Mouse (Mus musculus) spleen, adult 18-20 months (tissue): Measurements from ENCODE around the gene Atpaf1.
A peak's percentile ranks its signal among the peaks of the same experiment; 100 is the strongest.

Source experiments
- DNase-seq, 2 experiments: peaks; one replicate each; pipeline ENCODE4 v3.0.0; 2022; ENCODE audit warnings: mixed read lengths in 2 of 2

Atpaf1 gene

GRCm38 (mm10) chr4:115812326-115812725 lies 27.7 kb downstream of the Atpaf1 start:
- DNase-seq = no peak

DNA sequence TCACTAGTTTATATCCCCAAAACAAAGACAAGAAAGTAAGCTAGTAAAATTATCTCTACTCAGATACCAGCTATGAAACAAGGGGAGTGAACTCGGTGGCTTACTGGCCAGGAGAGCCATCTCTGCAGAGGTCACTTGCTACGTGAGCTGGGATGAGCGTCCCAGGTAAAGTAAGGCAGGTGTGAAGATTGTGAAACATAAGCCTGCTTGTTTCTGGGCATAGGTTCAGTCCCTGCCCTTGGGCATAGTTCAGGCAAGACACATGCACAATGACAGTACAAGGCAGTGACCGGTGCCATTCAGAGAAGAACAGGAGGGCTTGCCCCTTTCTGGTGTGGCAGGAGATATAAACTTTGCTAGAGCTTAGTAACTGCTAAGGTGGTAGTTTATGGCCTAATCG lies 31.0 kb downstream of the Atpaf1 start:
- DNase-seq = no peak

GRCm38 (mm10) chr4:115820199-115820598 lies 35.6 kb downstream of the Atpaf1 start:
- DNase-seq = no peak

GRCm38 (mm10) chr4:115820944-115821343 lies 36.3 kb downstream of the Atpaf1 start:
- no peak for DNase-seq

DNA sequence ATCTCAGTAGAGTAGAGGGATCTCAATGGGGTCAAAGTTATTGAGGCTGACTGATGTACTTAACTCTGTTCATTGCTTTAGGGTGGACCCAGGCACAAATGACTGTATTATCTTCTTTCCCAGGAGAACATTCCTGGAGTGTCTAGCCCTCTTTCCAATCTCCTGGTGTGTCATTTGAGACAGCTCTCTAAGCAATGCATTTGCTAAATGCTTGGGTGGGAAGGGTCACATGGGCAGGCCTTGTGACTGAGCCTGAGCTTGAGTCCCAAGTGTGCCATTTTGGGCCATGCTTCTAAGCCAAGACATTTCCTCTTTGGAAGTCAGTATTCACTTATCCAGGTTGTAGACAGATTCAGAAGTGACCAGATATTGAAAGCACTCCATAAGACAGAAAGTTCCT lies 36.8 kb downstream of the Atpaf1 start:
- no peak for DNase-seq

- no peak for DNase-seq
Observed at GRCm38 (mm10) chr4:115821928-115822327, 37.3 kb downstream of the Atpaf1 start.

DNA sequence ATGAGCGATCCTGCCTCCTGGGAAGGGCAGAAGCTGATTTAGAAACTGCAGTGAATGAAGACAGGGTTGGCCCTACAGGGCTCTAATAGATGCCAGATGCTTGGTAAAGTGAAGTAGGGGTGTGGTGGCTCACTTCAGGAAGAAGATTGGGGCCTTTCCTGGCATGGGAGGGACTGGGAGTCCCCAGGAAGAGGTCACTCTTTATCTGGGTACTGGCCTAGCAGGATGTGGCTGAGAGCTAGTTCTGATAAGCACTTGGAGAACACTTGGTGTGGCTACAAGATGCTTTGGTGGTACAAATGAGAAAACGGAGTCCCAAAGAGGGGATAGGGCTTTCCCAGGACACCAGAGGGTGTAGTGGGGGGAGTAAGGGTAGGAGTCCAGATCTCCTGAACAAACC lies 39.6 kb downstream of the Atpaf1 start:
- no peak for DNase-seq

GRCm38 (mm10) chr4:115825271-115825670 lies 40.7 kb downstream of the Atpaf1 start:
- no peak for DNase-seq

GRCm38 (mm10) chr4:115827066-115827465 lies 42.5 kb downstream of the Atpaf1 start:
- DNase-seq = no peak

DNA sequence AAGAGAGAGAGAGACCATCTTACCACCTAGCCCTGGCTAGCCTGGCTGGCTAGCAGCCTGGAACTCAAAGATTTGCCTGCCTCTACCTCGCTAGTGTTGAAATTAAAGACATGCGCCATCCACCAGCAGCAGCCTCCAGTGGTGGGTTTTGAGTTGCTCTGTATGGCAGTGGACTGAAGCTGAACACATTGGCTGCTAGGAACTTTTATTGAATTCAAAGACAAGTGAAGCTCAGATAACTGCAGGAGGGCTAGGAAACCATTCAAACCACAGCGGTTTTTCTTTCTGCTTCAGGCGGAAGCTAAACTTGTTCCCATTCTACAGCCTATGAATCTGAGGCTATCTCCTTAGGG lies 42.9 kb downstream of the Atpaf1 start:
- no peak for DNase-seq

DNA sequence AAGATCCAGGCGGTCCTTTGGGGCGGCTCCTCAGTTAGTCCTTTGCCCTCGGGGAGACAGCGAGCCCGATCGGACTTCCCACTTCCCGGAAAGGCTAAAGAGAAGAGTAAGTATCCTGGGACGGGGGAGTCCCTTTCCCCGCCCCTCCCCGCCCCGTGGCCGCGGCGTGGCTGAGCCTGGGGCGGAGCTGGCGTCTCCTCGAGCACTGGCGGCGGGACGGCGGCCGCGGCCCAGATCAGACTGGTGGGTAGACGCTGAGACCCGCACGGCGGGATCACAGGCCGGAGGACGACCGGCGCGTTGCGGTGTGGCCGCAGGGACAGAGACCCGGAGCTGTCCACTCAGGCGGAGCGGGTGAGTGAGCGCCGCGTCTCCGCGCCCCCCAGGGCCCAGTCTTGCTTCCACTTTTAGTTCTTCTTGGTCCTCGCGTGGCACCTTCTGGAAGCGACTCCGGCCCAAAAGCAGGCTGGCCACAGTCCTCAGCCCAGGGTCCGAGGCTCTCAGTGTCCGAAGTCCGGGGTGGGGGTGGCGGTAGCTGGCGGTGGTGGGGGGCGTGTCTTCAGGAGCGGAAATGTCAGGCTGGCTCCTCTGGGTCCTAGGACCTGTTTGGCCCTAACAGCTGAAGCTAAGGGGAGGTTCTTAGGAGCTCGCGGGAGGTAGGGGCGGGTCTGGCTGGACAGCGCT lies 43.4 kb downstream of the Atpaf1 start, which contains the start of gene Mob3c:
Mob3c (plus strand) TSS at position 205 of the 684 bp plus-strand sequence.
- peak; percentile 66 to 76 for DNase-seq

- DNase-seq = no peak
Observed at GRCm38 (mm10) chr4:115828572-115828902, 43.9 kb downstream of the Atpaf1 start.

- no peak for DNase-seq
Observed at GRCm38 (mm10) chr4:115830491-115830890, 45.9 kb downstream of the Atpaf1 start.

- no peak for DNase-seq
Observed at GRCm38 (mm10) chr4:115831221-115831620, 46.6 kb downstream of the Atpaf1 start.

DNA sequence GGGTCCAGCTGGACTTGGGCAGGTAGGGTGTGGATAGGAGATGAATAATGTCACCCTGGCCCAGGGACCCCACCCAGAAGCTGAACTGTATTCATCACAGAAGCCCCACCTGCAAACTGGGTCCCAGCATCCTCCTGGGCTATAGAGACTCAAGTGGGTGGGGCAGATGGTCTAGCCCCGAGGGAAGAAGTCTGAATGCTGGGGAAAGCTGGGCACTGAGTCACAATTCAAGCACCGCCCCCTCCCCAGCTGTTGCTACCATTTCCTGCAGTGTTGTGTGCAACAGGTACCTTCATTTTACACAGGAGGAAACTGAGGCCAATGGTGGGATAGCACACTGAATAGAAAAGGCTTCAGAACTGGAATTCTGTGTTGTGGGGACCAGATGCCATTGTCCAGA lies 47.4 kb downstream of the Atpaf1 start:
- DNase-seq = no peak

DNA sequence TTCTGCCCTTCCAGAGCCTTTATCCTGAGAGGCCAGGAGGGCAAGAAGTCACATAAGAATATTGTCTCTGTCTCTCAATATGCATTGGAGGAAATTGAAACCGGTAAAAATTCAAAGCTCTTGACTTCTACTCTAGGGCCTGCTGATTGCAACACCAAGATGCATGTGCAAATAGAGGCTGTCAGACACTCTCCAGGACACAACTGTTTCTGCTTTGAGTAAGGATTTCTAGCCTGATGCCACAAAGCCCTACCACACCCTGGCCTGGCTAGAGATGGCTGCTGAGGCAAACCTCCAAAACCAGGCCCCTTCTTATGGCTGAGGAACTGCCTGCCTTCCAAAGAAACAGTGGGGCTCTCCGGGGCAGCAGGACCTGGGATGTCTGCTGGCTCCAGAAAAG lies 51.0 kb downstream of the Atpaf1 start:
- DNase-seq = no peak

DNA sequence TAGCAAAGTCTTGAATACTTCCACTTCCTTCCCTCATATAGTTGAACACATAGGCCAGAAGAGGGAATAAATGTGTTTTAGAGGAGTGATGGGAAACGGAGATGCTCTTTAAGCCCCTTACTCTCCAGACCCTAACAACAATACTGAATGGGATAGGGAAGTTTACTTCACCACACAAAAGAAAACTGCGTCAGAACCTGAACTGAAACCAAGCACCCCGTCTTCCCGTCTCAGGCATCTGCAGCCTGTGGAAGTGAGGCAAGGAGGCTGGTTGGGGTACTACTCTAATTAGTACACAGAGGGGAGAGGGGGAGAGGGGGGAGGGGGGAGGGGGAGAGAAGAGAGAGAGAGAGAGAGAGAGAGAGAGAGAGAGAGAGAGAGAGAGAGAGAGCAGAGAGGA lies 53.6 kb downstream of the Atpaf1 start:
- no peak for DNase-seq

DNA sequence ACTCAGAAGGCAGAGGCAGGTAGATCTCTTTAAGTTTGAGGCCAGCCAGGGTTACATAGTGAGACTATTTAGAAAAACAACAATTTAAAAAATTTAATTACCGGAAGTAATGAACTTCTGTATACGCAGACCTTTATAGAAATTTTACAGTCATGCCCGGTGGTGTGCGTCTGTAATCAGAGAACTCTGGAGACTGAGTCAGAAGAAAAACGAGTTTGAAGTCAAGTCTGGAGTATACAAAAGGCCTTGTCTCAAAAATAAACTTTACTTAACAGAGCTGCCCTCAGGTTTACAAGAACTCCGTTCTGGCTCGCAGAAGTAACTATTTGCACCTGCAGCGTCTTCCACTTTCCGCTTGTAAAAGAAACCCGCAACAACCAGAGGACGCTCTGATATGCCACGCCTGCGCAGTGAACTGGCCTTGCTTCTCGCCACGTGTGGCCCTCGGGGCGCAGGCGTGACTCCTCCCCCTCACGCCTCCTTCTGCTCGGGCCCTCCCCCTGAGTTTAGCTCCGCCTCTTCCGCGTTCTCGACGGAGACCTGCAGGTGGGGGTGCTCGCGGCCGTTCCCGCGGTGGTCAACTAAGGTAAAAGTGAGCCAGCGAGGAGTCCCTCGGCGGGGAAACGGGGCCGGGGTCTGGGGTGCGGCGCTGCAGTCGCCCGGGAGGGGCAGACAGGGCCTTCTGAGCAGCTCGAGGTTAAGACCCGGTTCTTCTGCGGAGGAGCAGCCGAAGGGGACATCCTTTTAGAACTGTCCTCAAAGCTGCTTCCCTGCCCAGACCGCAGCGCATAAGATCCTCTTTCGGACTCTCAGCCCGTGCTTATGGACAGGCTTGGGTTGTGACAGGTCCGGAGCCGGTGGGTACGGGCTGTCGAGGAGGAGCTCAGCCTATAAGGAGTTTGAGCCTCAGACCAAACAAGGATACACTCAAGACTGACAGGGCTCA lies 54.4 kb downstream of the Atpaf1 start, which contains the start of gene Mknk1:
Mknk1 (plus strand) TSS at position 503 of the 946 bp plus-strand sequence.
- peak; percentile 92 for DNase-seq

DNA sequence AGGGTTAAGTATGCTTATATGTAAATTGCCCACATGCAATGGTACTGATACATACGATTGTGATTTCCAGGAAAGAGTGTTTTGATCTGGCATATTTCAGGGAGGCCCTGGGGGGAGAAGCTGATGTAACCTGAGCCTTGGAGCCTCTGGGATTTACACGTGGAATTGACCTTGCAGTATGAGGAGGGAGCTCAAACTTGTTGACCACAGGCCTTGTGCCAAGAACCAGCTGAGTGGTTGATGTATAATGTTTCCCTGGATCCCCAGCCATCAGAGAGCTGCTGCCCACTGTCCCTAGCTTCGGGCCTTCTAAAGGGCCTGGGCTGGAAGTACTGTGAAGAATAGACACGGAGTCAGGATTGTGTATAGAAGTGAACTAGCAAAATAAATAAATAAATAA lies 55.3 kb downstream of the Atpaf1 start:
- no peak for DNase-seq

DNA sequence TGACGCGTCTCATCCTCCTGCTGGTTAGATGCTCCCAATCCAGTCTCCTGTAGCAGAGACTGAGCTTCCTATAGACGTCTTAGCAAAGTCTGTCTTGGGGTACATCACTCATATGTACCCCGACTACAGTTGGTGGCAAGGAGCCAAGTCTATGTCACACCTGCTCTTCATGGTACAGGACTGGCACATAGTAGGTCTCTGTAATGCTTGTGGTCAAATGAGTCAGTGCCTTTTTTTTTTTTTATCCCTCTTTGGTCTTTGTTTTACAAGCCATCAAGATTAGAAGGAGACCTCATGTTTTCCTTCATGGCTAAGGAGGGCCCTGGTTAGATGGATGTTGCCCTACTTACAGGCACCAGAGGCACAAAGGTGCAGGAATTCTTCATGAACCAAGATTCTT lies 56.2 kb downstream of the Atpaf1 start:
- no peak for DNase-seq

- no peak for DNase-seq
Observed at GRCm38 (mm10) chr4:115846656-115847055, 62.0 kb downstream of the Atpaf1 start.

DNA sequence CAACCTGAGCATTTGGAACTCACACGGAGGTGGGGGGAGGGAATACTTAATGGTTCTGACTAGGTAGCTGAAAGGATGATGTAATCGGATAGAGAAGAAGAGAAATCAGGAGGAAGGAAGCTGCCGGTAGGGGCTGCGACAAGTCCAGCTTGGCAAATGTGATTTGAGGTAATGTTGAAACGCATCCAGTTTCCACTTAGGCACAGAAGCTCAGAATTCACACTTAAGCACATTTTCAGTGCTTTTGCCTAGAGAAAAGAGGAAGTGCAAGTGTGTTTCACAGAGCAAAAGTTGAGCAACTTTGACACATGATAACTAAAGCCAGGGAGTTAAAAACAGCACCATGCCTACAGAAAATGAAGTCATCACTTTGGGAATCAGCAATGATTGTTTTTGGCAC lies 62.8 kb downstream of the Atpaf1 start:
- DNase-seq = no peak

GRCm38 (mm10) chr4:115848083-115848482 lies 63.5 kb downstream of the Atpaf1 start:
- DNase-seq = no peak

GRCm38 (mm10) chr4:115848990-115849677 lies 64.5 kb downstream of the Atpaf1 start:
- no peak for DNase-seq
